Mouse (Mus musculus) left cerebral cortex, postnatal 10 days (tissue): ENCODE results near the gene Arhgef10l. TPM values are rescaled to one million over a fixed set of nuclear protein-coding genes. Genes with fewer than 3 reads are reported as not detected.

Experiments used
- DNase-seq, 2 experiments: peaks; one replicate each; pipeline ENCODE4 v3.0.0; 2021 to 2022; ENCODE audit warnings: low spot score in 2 of 2, mixed read lengths in 1 of 2; ENCODE audit errors: extremely low spot score in 1 of 2
- intact Hi-C: fragments of 180-260 bp; cut with DNase I; formaldehyde crosslinking; loops from one replicate; pipeline ENCODE4 v1.15.1; 2025
- total RNA-seq, 2 experiments: library from RNA; stranded (reverse); gene quantifications; 2 replicates each; pipeline ENCODE4 v1.2.3; 2021

Gene Arhgef10l
- total RNA-seq, 2 experiments from 2014 or later, result 47.9 to 51.6 TPM

DNA sequence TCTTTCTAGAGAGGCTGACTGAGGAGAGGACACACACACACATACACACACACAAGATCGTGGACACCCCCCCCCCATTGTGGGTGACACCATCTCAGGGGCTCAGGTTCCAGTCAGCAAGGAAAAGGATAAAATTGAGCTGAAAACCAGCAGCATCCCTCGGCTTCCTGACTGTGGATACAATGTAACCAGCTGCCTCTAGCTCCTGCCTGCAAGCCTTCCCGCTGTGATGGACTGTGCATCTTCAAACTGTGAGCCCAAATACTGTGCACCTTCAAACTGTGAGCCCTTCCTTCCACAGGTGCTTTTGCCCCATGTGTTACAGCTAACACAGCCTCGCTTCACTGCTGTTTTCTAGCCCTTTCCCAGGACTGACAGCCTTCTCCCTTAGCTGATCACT lies 23.4 kb downstream of the Arhgef10l start:
- DNase-seq, result no peak
- intact Hi-C loops, result no loop called here

DNA sequence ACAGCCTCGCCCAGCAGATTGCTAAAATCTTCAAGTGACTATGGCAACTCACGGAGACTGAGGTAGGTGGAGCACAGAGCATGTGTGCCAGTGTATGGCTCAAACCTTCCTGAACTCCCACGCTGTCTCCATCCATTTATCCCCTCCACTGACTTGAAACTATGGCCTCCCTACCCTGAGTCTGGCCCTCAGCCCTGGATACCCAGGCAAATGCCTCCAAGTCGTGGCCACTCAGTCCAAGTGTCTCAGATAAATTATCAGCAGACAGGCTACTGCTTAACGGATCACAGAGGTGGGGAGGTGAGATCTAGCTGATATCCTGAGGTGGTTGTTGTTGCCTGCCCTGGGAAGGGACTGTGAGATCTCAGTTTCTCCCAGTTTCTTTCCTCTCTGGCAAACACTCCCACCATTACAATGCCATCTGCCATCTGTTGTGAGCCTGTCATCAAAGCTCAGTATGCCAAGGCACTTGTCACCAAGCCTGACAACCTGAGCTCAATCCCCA lies 24.3 kb downstream of the Arhgef10l start:
- intact Hi-C loops, result no loop called here
- no peak for DNase-seq

DNA sequence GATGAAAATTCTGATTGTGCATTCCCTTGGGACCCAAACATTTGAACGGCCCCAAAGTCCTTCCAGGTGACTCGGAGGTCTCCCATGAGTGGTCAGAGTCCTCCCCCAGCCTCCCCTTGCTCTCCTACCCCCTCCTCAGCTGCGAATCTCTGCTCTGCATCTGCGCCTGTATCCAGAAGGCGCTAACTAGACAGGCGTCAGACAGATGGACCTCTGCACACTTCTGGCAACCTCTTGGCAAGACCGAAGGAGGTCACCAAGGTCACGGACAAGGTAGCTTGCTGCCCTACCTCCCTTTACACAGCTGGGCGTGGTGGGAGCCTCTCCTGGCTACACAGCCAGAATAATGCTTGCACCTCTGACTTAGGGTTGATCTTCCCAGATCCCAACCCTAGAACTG lies 25.1 kb downstream of the Arhgef10l start:
- intact Hi-C loops, result no loop called here
- DNase-seq, result no peak

DNA sequence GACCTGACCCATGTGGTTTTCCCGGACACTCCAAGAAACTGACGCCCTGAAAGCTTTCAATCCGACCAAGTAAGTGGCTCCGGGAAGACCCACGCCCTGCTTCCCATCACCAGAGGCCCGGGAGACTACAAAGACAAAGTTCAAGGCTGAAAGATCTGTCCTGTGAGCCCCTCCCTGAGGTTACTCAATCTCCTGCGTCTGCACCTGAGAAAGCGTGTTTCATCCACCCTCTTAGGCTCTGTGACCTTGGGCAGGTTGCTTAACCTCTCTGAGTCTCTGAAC lies 25.6 kb downstream of the Arhgef10l start:
- no peak for DNase-seq
- intact Hi-C loops, result no loop called here

DNA sequence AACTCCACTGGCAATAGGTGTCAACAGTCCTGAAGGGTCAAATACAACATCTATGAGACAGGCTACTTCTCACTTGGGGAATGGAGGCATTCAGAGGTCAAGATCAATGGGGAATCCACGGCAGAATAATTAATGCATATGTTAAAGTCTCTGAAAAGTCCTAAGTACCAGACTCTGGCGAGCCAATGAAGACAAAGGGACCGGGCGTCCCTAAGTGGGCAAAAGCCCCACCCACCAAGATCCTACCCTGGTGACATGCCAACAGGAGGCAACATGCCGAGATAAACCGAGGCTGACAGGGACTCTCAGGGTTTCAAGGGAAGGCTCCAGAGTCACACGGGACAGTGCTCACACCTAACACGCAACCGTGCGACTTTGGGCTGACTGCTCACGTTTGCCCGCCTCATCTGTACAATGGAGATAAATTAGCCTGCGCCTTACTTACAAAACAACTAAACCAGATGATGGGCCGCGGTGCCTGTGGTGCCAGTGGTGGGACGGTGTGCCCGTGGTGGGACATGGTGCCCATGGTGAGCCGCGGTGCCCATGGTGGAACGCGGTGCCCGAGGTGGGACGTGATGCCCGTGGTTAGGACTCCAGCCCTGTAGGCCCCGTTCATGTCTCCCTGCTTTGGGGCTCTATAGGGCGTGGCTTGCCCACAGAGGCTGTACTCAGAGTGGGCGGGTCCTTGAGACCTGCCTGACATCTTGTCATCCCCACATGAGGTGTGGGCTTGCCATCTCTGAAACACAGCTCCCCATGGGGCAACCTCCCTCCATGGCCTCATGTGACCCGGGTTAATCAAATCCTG lies 26.2 kb downstream of the Arhgef10l start:
- intact Hi-C loops, result no loop called here
- no peak for DNase-seq

DNA sequence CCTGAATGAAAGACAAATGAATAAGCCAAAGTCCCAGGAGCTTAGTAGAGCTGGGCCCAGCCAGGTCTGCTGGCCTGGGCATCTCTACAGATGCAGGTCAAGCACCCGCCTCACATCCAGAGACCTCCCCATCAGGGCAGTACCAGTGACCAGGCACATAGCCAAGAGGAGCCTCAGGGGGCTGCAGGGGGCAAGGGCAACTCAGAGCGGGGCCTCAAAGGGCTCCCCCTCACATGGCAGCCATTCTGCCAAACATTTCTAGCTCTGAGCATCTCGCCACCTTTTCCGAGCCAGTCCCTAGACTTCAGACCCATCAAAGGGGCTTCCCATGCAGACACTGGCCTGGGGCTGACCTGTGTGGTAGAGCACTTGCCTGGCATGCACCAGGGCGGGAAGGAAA lies 27.2 kb downstream of the Arhgef10l start:
- intact Hi-C loops, result no loop called here
- no peak for DNase-seq

DNA sequence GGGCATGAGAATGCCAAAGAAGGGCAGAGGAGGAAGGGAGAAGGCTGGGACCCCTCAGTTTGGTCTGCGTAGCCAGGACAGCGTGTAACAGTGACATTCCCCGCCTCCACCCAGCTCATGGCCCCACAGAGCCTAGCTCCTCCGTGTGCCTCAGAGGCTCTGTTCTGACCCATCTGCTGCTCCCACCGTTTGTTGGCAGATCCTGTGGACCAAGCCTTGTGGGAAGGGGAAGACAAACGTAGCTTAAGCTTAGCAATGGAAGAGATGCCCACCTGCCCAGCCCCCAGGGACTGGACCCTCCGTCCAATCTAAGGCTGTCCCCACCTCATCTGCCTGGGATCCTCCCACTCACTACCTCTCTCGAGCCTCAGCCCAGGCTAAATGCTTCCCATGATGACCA lies 28.5 kb downstream of the Arhgef10l start:
- intact Hi-C loops, result no loop called here
- DNase-seq, result no peak

DNA sequence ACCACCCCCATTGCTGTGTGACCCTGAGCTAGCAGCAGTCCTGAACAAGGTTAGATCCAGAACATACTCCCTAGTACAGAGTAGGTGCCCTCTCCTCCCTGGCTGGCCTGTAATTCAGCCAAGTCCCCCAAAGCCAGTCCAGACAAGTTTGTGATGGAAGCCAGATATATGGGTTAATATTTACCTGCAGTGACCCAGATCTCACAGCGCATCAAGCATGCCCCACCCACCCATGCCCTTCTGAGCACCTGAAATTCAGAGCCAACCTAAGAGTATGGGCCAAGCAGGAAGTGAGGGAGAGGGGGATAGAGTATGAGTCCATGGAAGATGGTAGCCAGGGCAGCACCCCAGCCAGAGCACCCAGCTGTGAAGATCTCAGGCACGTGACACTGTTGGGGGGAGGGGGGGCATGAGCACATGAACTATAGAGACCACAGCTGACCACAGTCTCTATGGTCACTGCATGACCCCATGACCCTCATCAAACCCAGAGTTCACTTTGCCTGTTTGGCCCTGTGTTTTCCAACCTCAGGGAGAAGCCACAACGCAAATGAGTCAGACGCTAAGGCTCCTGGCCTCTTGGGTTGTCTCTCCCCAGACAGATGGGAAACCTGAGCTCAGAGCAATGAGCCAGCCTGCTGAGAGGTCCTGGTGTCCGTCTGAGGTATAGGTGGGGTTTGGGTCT lies 29.4 kb downstream of the Arhgef10l start:
- intact Hi-C loops, result no loop called here
- no peak for DNase-seq

DNA sequence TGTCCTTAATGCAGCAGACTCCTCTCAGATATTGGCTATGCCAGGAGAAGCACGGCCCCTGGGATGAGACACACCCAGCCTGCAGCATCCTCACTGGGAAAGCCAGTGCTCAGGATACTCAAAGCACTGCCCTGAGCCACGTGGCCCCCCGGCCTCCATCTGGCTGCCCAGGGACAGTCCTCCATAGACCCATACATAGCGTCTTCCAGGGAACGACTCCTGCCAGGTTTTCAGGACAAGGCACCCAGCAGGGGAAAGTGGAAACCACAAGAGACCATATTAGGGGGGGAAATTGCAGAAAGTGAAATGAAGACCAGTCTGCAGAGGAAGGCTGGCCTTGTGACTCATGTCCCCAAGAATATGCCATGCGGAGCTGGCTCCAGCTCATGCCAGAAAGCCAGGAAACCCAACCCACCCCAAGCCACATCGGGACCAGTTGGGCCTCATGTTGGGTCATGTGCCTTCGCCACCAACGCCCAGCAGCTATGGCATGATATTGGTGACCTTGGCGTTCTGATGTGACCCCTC lies 30.9 kb downstream of the Arhgef10l start:
- intact Hi-C loops, result no loop called here
- DNase-seq, result no peak

DNA sequence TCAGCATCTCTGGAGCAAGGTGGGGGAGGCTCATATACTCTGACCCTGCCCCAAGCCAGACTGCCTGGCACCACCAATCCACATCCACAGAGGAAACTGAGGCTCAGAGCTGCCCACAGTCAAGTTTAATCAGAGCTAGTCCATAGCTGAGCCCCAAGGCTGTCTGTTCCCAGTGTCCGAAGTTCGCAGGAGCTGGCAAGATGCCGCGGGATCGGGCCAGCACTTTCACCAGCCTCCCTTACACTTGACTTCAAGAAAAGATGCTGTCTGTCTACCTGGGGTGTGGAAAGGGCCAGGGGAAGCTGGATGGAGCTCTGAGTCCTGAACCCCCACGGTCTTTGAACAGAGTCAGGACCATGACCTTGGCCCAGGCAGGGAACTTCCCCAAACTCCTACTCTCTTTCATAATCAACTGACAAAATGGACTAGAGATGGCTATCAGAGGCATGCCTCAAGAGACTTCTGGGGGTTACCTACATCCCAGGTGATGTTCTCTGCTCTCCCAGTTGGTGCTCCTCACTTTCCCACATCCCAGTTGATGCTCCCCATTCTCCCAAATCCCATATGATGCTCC lies 34.4 kb downstream of the Arhgef10l start:
- DNase-seq, result no peak
- intact Hi-C loops, result no loop called here

DNA sequence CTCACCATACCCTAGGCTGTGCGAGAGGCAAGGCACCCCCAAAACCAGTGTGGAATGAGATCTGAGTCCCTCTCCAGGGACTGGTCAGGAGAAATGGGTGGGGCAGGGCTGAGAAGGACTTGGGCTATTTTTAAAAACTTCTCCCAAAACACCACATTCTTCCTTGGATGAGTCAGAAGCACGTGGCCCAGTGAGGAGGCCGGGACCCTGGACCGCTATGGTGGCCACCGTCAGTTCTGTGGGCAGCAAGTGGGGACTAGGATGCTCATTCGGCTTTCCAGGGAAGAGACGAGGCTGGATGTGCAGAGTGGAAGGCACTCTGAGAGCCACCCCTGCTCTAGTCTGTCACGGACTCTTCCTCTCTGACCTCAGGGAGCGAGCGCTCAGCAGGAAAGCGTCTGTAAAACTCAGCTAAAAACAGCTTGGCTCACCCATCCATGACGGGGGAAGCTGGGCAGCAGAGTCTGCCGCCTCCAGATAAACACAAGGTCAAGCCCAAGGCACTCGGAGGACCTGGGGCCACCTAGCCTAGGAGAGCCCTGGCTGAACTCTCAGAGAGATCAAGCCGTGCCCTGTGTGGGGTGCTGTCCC lies 35.1 kb downstream of the Arhgef10l start:
- no peak for DNase-seq
- intact Hi-C loops, result no loop called here

DNA sequence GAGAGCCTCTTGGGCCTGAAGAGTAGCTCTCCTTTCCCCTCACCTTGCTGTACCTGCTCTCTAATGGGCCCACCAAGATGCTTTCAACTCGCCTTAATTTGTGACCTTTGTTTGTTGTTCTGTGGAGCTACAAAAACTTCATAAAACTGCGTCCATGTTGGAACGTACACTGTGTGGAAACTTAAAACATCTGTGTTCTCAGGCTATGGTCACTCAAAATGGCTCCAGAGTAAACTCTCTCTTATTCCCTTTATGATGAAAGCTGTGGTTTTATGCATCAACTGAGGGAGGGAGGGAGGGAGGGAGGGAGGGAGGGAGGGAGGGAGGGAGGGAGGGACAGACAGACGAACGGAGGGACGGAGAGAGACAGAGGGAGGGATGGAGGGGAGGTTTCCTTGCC lies 35.7 kb downstream of the Arhgef10l start:
- intact Hi-C loops, result no loop called here
- DNase-seq, result no peak

DNA sequence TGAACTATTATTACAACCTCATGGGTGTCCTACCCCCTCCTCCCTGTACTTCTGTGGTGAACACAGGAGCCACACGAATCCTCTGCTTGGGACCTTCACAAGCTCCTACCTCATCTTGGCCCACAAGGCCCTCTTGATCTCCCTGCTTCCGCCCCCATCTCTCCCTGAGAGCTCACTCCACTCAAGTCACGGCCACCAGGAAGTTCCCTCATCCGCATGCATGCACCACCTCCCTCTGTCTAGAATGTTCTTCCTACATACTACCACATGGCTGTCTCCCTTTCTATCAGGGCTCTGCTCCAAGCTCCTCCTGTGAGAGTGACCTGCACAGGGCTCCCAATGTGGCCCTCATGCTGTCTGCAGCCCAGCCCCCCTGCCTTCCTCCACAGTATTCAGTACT lies 36.8 kb downstream of the Arhgef10l start:
- intact Hi-C loops, result no loop called here
- DNase-seq, result no peak

DNA sequence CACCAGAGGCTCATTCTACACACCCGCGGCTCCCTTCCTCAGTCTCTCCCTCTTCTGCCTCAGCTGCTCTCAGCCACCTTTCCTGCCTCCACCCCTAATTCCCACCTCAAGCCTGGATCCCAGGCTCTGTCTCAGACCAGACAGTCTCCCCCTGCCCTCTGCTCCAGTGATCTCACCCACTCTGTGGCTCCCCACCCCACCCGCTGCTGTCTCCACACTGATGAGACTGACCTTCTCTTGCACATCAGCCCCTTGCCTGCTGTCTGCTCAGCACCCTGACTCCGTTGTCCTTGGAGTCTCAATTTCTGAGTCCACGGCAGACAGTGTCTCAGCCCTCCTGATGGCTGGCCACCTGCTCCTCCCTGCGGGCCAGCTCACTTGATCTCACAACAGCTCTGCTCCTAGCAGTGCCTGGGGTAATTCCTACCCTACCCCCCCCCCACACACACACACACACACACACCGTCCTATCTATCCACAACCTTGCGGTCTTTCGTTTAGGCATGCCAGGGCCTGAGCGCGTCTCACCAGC lies 37.3 kb downstream of the Arhgef10l start:
- intact Hi-C loops, result no loop called here
- no peak for DNase-seq

DNA sequence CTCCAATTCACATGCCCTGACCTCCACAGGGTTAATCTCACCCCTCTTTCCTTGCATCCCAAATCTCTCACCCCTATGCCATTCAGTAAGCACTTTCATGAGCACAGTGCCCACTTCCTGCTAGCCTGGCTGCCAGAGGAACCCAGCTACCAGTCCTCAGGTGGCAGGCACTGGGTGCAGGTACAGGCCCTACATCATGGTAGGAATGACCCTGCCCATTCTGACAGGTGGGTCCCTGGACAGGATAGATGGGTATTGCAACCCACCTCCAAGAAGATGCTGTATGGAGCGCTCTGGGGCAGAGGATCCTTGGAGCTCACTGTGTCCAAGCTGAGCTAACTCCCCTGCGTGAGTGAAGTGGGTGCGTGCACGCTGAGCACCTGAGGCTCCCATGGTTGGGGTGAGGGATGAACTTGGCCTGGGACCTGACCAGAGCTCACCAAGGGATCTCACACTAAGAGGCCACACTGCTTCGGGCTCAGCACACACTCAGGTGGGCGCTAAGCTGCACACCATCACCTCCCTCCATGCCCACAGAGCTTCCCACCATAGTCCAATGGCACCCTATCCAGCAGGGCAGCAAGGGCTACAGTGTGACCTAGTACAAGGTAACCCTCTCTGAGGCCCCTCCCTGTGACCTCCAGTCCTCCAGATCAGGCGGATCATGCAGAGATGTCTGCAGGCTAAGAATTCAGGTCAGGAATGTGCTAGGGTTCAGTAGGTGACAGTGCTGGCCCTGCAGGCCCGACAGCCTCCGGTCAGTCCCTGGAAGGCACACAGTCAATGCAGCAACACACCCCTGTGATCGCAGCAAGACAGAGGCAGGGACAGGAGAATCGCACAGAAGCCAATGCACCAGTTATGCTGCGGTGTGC lies 39.9 kb downstream of the Arhgef10l start:
- DNase-seq, result no peak
- intact Hi-C loops, result no loop called here

DNA sequence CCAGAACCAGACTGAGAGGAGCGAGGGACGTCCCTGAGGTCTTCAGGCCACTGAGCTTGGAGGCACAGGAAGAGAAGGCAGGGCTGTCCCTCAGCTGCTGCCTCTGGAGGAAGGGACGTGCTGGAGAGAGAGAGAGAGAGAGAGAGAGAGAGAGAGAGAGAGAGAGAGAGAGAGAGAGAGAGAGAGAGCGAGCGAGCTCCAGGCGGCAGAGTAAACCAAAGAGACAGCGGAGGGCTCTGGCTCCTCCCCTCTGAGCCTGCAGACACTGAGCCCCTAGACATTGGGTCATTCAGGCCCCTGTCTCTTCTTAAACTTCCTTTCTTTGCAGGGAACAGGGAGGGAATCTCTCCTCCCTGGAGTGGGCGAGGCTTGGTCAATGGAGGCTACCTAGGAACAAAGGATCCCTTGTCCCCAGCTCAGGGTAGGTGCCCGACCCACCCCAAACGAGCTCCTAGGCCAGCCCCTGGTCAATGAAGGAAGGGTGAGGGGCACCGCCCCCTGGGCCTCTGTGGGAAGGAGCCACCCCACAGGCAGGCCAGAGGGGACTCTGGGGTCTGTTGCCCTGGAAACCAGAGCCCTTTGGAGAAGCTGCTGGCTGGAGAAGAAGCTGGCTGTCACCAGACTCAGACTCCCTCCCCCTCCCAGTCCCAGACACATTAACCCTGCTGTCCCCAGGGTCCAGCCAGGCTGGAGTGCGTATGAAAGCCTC lies 41.2 kb downstream of the Arhgef10l start:
- DNase-seq, result peak; percentile 70 to 83

DNA sequence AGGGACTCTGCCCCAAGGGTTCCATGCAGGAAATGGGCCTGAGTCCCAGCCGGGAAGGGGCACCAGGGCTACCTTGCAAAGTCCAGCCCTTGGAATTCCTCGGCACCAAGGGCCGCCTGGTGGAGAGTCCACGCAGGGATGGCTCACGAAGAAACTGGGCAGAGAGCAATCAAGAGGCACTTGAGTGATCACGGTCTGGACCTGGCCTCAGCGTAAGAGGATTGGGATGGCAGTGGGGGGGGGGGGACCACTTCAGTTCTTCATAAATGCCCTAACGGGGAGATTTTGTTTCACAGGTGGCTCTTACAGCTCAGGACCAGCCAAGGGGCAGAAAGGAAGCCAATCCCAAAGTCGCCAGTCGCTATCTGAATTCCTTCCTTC lies 41.7 kb downstream of the Arhgef10l start:
- intact Hi-C loops, result no loop called here

More for the DNA sequence above, 41.2 kb downstream of the Arhgef10l start:
- intact Hi-C loops, result no loop called here

DNA sequence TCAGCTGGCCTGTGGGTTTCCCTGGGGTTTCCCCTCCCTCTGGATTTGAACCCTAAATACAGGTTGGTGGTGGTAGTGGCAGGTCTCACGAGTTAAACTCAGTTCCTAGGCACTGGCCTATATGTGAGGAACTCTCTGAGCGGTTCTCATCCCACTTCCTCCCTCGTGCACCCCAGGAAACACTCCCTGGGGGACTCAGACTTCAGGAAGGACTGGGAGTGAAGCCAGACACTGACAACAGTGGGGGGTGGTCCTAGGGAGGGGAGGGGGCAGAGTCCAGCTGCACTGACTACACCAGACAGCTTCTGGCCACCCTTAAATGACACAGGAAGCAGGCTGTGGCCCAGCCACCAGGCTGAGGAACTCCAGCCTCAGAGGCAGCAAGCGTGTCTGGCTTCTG lies 43.0 kb downstream of the Arhgef10l start:
- intact Hi-C loops, result no loop called here

More for the DNA sequence above, 41.7 kb downstream of the Arhgef10l start:
- DNase-seq, result no peak

More for the DNA sequence above, 43.0 kb downstream of the Arhgef10l start:
- peak in 1 of 2 experiments; percentile 78 for DNase-seq
